Mouse (Mus musculus): Measurements from ENCODE around the gene Ube2e2. TPM values are rescaled to one million over a fixed set of nuclear protein-coding genes. Genes with fewer than 3 reads are reported as not detected.
"Not testable (repeated sequence)": the region's sequence is repeated elsewhere in the genome, so short reads cannot be mapped to it uniquely, and the experiment has no call there.

The Ube2e2 gene
- polyA plus RNA-seq, 1 experiment from 2014 or later = 52.5 TPM

DNA sequence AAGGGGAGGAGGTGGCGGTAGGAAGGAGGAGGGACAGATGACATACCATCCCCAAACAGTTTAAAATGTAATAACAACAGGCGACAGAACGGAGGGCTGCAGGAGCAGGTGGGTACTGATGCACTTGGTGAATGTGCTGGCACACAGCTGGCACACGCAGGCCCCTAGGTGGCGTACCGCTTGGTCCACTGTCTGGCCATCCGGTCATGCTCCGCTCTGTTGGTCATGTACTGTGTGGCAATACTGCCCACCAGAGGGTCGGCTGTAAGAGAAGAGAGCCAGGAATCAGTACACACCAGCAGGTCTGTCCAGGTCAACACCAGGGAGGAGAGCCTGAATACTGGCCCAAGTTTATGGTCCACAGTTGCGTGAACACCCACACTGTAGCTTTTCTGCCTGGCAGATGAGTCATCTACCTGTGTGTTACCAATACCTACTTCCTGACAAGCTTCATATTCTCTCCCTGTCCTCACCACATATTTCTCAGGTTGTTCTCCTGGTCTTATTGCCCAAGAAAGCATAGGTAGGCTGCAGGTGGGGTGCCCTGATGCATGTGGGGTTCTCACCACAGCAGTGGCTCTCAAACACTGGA, 319.8 kb downstream of the Ube2e2 start:
- 83% methylated on average over 10 of the region's 10 CpGs for WGBS
- Histone ChIP-seq H3K4me1 (ENCODE audit: insufficient read depth, low read length) (no peaks in the 10 kb centered on the region), H3K4me2 (replicated peaks; ENCODE audit: low read depth, low read length) (no peak overlapping the region), H3K36me3 (ENCODE audit: insufficient read depth, low read length) (no peaks in the 10 kb centered on the region), H3K27me3 (ENCODE audit: insufficient read depth, low read length) (no peaks in the 10 kb centered on the region), H3K9me3 (ENCODE audit: low read length) (no peaks in the 10 kb centered on the region), H3K4me3 (ENCODE audit: low read length) (no peak overlapping the region), H3K9ac (replicated peaks; ENCODE audit: low read length) (no peak overlapping the region), H3K27ac (ENCODE audit: low read length) (no peak overlapping the region)
- no peak for ATAC-seq (ENCODE audit: low FRiP score, low TSS enrichment)

DNA sequence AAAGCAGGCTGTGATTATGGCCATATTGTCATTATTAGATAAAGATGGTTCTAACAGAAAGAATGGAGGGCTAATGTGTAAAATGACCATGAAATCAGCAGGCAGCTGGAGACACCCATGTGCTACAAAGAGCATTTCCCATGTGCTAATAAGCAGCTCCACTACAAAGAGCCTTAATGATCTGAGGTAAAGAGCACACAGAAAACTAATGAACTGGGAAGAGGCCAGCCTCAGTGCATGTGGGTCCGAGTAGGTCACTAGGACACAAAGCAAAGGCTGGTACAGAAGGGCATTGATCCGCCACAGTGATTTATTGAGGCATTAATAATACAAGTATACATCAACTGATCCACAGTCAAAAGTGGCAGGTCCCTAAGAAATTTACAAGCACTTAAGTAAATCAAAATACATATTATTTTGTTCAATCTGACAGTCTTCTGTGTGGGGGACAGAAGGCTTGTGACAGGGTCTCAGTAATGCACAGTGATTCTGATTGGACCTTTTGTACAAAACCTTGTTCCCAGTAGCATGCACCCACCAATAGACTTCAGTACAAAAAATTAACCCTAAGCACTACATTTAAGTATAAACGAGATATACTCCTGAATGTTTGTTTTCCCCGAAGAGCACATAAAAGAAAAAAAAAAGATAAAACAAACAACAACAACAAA, 320.6 kb downstream of the Ube2e2 start:
- H3K4me3 ChIP-seq (ENCODE audit: low read length) = no peak overlapping the region
- H3K4me2 ChIP-seq (replicated peaks; ENCODE audit: low read depth, low read length) = no peak overlapping the region
- no peaks in the 10 kb centered on the region for H3K4me1 ChIP-seq (ENCODE audit: insufficient read depth, low read length)
- no peaks in the 10 kb centered on the region for H3K36me3 ChIP-seq (ENCODE audit: insufficient read depth, low read length)
- no peak overlapping the region for H3K9ac ChIP-seq (replicated peaks; ENCODE audit: low read length)
- no peaks in the 10 kb centered on the region for H3K27me3 ChIP-seq (ENCODE audit: insufficient read depth, low read length)
- H3K27ac ChIP-seq (ENCODE audit: low read length) = no peak overlapping the region
- H3K9me3 ChIP-seq (ENCODE audit: low read length) = no peaks in the 10 kb centered on the region
- no peak for ATAC-seq (ENCODE audit: low FRiP score, low TSS enrichment)
- WGBS = 60% methylated on average over 4 of the region's 4 CpGs

DNA sequence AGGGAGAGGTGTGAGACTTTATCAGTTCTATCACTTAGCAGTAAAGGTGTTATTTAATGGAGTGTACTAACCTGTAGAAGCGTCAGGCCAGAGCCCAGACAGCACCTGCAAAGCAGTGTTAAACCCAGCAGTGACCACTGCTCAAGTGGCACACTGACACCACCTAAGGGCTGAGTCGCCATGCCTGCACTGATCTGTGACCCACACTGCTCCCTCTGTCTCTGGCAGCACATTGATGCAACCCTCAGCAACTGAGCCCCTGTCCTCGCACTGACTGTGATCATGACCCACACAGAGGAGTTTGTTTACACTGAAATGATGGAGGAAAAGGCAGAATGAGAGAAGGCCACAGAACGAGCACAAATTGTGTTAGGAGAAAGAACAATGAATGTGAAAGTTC, 321.2 kb downstream of the Ube2e2 start:
- H3K27me3 ChIP-seq (ENCODE audit: insufficient read depth, low read length) = no peaks in the 10 kb centered on the region
- H3K9me3 ChIP-seq (ENCODE audit: low read length) = no peaks in the 10 kb centered on the region
- H3K4me2 ChIP-seq (replicated peaks; ENCODE audit: low read depth, low read length) = no peak overlapping the region
- no peak overlapping the region for H3K9ac ChIP-seq (replicated peaks; ENCODE audit: low read length)
- WGBS = 42% methylated on average over 4 of the region's 4 CpGs
- no peak for ATAC-seq (ENCODE audit: low FRiP score, low TSS enrichment)
- no peak overlapping the region for H3K4me3 ChIP-seq (ENCODE audit: low read length)
- H3K27ac ChIP-seq (ENCODE audit: low read length) = no peak overlapping the region
- no peaks in the 10 kb centered on the region for H3K36me3 ChIP-seq (ENCODE audit: insufficient read depth, low read length)
- H3K4me1 ChIP-seq (ENCODE audit: insufficient read depth, low read length) = no peaks in the 10 kb centered on the region

DNA sequence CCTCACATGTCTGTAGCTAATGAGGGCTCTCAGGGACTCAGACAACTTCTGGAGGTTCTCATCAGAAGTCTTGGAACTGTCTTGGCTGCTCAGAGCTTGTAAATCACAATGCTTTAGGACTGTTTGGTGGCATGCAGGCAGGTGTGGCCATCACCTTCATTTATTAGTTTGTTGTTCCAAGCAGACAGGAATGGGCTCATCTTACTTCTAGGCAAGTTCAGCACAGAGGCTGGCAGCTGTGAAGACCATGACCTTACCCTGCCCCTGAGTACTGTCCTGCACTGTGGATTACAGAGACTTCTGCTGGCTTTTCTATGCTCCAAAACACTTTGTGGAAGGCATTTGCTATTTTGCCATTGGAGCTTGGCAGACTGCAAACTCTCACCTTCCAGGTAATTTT, 324.5 kb downstream of the Ube2e2 start:
- Histone ChIP-seq H3K27me3 (ENCODE audit: insufficient read depth, low read length) (no peaks in the 10 kb centered on the region), H3K4me2 (replicated peaks; ENCODE audit: low read depth, low read length) (no peak overlapping the region), H3K36me3 (ENCODE audit: insufficient read depth, low read length) (no peaks in the 10 kb centered on the region), H3K4me3 (ENCODE audit: low read length) (no peak overlapping the region), H3K4me1 (ENCODE audit: insufficient read depth, low read length) (no peaks in the 10 kb centered on the region), H3K9ac (replicated peaks; ENCODE audit: low read length) (no peak overlapping the region), H3K27ac (ENCODE audit: low read length) (no peak overlapping the region), H3K9me3 (ENCODE audit: low read length) (peaks cover 2% of the 10 kb centered on the region; the same call in 1 of the 2 replicates)
- ATAC-seq (ENCODE audit: low FRiP score, low TSS enrichment) = no peak

DNA sequence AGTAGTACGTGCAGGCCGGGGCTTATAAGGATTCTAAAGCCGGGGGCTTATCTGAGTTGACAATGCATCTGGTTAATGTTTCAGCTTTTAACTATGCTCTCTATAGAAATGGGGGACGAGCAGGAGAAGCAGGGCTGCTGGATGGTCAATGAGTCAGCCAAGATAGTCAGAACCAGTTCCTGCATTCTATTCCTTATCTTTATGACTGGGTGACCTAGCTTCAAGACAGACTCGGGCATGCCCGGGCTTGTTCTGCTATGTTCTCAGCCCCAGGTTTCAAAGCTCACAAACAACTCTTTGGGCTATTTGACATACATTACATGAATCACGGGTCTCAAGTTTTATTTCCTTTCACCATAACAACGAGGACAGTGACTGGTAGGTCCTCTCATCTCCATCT, 329.1 kb downstream of the Ube2e2 start:
- not testable (repeated sequence) for H3K4me3 ChIP-seq (ENCODE audit: low read length); H3K27ac ChIP-seq (ENCODE audit: low read length); H3K4me2 ChIP-seq (replicated peaks; ENCODE audit: low read depth, low read length); H3K9ac ChIP-seq (replicated peaks; ENCODE audit: low read length); H3K4me1 ChIP-seq (ENCODE audit: insufficient read depth, low read length); H3K27me3 ChIP-seq (ENCODE audit: insufficient read depth, low read length); ATAC-seq (ENCODE audit: low FRiP score, low TSS enrichment); H3K36me3 ChIP-seq (ENCODE audit: insufficient read depth, low read length); H3K9me3 ChIP-seq (ENCODE audit: low read length)
- WGBS = 67% methylated on average over 8 of the region's 8 CpGs

DNA sequence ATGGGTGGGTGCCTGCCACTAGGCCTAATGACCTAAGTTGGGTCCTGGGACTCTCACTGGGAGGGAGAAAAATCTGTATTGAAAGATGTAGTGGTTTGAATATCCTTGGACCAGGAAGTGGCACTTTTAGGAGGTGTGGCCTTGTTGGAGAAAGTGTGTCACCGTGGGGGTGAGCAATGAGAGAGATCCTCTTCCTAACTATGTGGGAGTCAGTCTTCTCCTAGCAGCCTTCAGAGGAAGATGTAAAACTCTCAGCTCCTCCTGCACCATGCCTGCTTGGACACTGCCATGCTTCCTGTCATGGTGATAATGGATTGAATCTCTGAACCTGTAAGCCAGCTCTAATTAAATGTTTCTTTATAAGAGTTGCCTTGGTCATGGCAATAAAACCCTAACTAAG, 338.8 kb downstream of the Ube2e2 start:
- Histone ChIP-seq H3K9me3 (ENCODE audit: low read length) (no peaks in the 10 kb centered on the region), H3K4me1 (ENCODE audit: insufficient read depth, low read length) (no peaks in the 10 kb centered on the region), H3K4me2 (replicated peaks; ENCODE audit: low read depth, low read length) (no peak overlapping the region), H3K9ac (replicated peaks; ENCODE audit: low read length) (no peak overlapping the region), H3K4me3 (ENCODE audit: low read length) (no peak overlapping the region), H3K36me3 (ENCODE audit: insufficient read depth, low read length) (no peaks in the 10 kb centered on the region), H3K27me3 (ENCODE audit: insufficient read depth, low read length) (no peaks in the 10 kb centered on the region), H3K27ac (ENCODE audit: low read length) (no peak overlapping the region)
- ATAC-seq (ENCODE audit: low FRiP score, low TSS enrichment) = no peak
- WGBS = 25% methylated on average over 1 of the region's 1 CpGs

DNA sequence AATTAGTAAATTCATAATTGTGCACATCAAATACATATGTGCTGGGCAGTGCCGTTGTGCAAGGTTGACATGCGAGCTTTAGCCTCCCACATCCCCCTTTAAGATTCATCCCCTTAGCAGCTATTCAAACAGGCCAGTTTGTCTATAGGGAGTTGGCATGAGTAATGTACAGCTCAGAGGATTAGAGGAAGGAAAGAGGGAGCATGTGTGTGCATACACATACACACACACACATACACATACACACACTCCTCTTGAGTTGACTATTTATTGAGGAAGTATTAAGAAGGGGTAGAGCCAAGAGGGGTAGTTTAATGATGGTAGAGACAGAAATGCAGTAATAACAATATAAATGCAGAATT, 339.5 kb downstream of the Ube2e2 start:
- 65% methylated on average over 2 of the region's 2 CpGs for WGBS
- H3K4me1 ChIP-seq (ENCODE audit: insufficient read depth, low read length) = no peaks in the 10 kb centered on the region
- ATAC-seq (ENCODE audit: low FRiP score, low TSS enrichment) = no peak

DNA sequence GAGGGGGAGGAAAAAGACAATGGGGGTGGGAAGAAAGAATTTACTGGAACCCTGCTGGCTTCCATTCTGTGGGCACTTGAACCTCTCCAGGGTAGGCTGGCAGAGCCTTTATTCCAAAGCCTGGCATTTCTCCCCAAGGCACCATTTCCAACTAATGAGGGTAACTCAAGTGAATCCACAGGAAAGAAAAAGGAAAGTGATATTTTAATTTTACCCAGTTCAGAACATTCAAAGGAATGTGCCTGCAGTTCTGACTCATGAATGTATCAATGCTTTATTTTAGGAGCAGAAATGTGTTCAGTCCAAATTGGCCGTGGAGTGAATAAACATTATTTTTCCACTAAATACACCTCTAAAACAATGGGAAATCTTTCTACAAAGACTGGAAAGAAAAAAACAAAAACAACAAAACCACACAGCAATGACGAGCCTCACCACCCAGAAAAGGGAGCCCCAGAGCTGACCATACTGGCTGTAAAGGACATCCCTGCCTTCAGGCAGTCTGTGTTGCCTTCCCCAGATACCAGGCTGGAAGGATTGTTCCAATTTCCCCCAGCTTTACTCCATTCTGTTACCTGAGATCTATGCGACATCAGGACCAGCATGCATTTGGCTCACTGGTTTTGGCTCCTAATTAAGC, 340.0 kb downstream of the Ube2e2 start:
- H3K36me3 ChIP-seq (ENCODE audit: insufficient read depth, low read length) = no peaks in the 10 kb centered on the region
- H3K27me3 ChIP-seq (ENCODE audit: insufficient read depth, low read length) = no peaks in the 10 kb centered on the region
- H3K4me3 ChIP-seq (ENCODE audit: low read length) = no peak overlapping the region
- no peaks in the 10 kb centered on the region for H3K4me1 ChIP-seq (ENCODE audit: insufficient read depth, low read length)
- no peaks in the 10 kb centered on the region for H3K9me3 ChIP-seq (ENCODE audit: low read length)
- ATAC-seq (ENCODE audit: low FRiP score, low TSS enrichment) = no peak
- H3K4me2 ChIP-seq (replicated peaks; ENCODE audit: low read depth, low read length) = no peak overlapping the region
- H3K9ac ChIP-seq (replicated peaks; ENCODE audit: low read length) = no peak overlapping the region
- H3K27ac ChIP-seq (ENCODE audit: low read length) = no peak overlapping the region
- WGBS = 68% methylated on average over 3 of the region's 3 CpGs

More for the DNA sequence above, 339.5 kb downstream of the Ube2e2 start:
- Histone ChIP-seq H3K36me3 (ENCODE audit: insufficient read depth, low read length) (no peaks in the 10 kb centered on the region), H3K27me3 (ENCODE audit: insufficient read depth, low read length) (no peaks in the 10 kb centered on the region), H3K4me3 (ENCODE audit: low read length) (no peak overlapping the region), H3K27ac (ENCODE audit: low read length) (no peak overlapping the region), H3K4me2 (replicated peaks; ENCODE audit: low read depth, low read length) (no peak overlapping the region), H3K9ac (replicated peaks; ENCODE audit: low read length) (no peak overlapping the region), H3K9me3 (ENCODE audit: low read length) (no peaks in the 10 kb centered on the region)

DNA sequence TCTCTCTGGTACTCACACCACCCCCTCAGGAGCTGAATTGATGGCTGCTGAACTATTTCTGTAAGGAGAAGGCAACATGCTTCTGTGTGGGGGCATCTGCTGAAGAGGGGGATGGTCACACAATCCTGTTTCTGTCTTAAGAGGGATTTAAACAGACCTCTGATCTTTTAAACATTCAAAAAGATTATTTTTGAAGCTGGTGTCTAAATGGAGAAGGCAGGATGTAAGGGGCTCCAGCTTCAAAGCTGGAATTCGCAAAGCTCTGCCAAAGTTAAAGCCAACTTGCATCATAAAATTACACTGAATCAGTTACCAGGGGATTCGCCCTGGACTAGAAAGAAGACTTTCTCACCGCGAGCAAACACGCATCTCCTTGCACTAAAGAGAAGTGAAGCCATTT, 346.5 kb downstream of the Ube2e2 start:
- ATAC-seq (ENCODE audit: low FRiP score, low TSS enrichment) = no peak

DNA sequence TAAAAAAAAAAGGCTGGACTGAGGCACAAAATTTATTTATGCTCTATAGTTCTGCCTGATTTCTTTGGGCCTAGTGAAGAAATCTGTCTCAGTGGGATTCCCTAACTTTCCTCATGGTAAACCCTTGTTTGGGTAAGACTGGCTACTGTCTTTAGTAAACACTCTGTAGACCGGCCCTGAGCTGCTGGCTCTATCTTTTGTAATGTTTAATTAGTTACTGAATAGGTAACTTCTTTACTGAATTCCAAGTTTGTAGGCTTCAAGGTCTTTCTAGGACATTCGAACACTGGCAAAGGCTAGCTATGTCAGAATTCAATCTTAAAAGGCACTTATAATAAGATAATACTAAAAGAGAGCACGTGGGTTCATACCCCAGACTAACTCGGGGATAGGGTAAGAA, 355.0 kb downstream of the Ube2e2 start:
- not testable (repeated sequence) for H3K9ac ChIP-seq (replicated peaks; ENCODE audit: low read length); H3K4me3 ChIP-seq (ENCODE audit: low read length); H3K4me1 ChIP-seq (ENCODE audit: insufficient read depth, low read length); H3K4me2 ChIP-seq (replicated peaks; ENCODE audit: low read depth, low read length); H3K9me3 ChIP-seq (ENCODE audit: low read length); ATAC-seq (ENCODE audit: low FRiP score, low TSS enrichment); H3K36me3 ChIP-seq (ENCODE audit: insufficient read depth, low read length); H3K27ac ChIP-seq (ENCODE audit: low read length); H3K27me3 ChIP-seq (ENCODE audit: insufficient read depth, low read length)
- 85% methylated on average over 4 of the region's 4 CpGs for WGBS

More for the DNA sequence above, 346.5 kb downstream of the Ube2e2 start:
- Histone ChIP-seq H3K9me3 (ENCODE audit: low read length) (no peaks in the 10 kb centered on the region), H3K36me3 (ENCODE audit: insufficient read depth, low read length) (no peaks in the 10 kb centered on the region), H3K27ac (ENCODE audit: low read length) (no peak overlapping the region), H3K27me3 (ENCODE audit: insufficient read depth, low read length) (no peaks in the 10 kb centered on the region), H3K4me2 (replicated peaks; ENCODE audit: low read depth, low read length) (no peak overlapping the region), H3K4me1 (ENCODE audit: insufficient read depth, low read length) (peaks cover 2% of the 10 kb centered on the region; the same call in 1 of the 2 replicates), H3K9ac (replicated peaks; ENCODE audit: low read length) (no peak overlapping the region), H3K4me3 (ENCODE audit: low read length) (no peak overlapping the region)
- WGBS = 50% methylated on average over 5 of the region's 5 CpGs

Data from kidney, embryonic 16.5 days (tissue).